Mouse (Mus musculus): ENCODE results near the gene Ccr5.

DNA sequence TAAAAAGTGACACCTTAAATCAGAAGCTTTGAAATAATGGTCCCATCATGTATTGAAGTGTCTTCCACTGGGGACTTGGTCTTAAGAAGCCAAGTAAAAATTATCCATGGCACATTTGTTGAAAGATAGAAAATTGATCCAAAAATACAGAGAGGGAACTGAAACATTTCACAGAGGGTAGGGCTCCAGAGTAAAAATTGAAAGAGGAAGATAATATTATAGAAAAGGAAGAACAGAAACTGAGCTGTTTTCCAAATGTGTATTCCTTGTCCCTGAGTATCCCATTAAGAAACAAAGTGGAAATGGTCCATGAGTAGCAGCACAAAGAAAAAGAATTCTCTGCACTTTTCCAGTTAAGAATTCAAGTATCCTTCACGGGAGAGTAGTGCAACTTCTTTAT lies 30.9 kb upstream of the Ccr5 start:
- TF ChIP-seq CTCF (conservative IDR thresholded peaks at IDR 0.05; ENCODE audit: insufficient read depth, insufficient read length, low read depth, low read length) (no peak), POLR2A (IDR thresholded peaks at IDR 0.05; ENCODE audit: low read depth, low read length) (no peak)

Measured in kidney, adult 2 months (tissue).